Mouse (Mus musculus) spleen, adult 2 months (tissue): ENCODE data around the gene AI661453.
A peak's percentile ranks its signal among the peaks of the same experiment; 100 is the strongest.

ENCODE experiments used
- CTCF ChIP-seq: fragments of 200-500 bp; IDR thresholded peaks from 2 replicates; pipeline ENCODE4 v1.5.1; 2011; ENCODE audit warnings: mild to moderate bottlenecking, inconsistent platforms; ENCODE audit not compliant: insufficient read depth, insufficient read length, insufficient replicate concordance; ENCODE audit errors: extremely low read depth
- POLR2A ChIP-seq: fragments of 200-500 bp; IDR thresholded peaks from 2 replicates; pipeline ENCODE4 v1.6.1; 2011; ENCODE audit warnings: low read depth, low read length, inconsistent platforms

GRCm38 (mm10) chr17:47508012-47508608 is 71.7 kb downstream of the AI661453 start:
- TF ChIP-seq CTCF (no peak), POLR2A (peak; percentile 60; the same call in 1 of the 2 replicates)
